Mouse (Mus musculus) lung, adult 18-20 months (tissue): ENCODE data around the gene Dido1.
"Not testable (repeated sequence)": the region's sequence is repeated elsewhere in the genome, so short reads cannot be mapped to it uniquely, and the experiment has no call there.

Experiments used
- DNase-seq, 2 experiments: peaks; one replicate each; pipeline ENCODE4 v3.0.0; 2022; ENCODE audit warnings: mixed read lengths in 2 of 2

The Dido1 gene

GRCm38 (mm10) chr2:180723865-180724264 is 14.1 kb upstream of the Dido1 start:
- DNase-seq = no peak

DNA sequence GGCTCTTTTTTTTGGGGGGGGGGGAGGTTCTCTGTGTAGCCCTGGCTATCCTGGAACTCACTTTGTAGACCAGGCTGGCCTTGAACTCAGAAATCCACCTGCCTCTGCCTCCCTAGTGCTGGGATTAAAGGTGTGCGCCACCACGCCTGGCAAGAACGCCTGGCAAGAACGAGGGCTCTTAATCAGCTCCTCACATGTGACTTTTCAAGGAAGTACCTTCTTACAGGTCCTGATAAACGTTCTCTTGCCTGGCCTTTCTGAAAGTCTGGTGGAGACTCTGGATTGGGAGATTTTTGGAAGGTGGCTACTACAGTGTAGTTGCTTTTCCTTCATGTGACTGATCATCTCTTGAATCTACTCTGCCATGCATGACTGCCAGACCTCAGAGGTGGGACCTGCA is 12.9 kb upstream of the Dido1 start:
- not testable (repeated sequence) for DNase-seq

- DNase-seq = no peak
Measured at GRCm38 (mm10) chr2:180712037-180712689, 2.4 kb upstream of the Dido1 start.

DNA sequence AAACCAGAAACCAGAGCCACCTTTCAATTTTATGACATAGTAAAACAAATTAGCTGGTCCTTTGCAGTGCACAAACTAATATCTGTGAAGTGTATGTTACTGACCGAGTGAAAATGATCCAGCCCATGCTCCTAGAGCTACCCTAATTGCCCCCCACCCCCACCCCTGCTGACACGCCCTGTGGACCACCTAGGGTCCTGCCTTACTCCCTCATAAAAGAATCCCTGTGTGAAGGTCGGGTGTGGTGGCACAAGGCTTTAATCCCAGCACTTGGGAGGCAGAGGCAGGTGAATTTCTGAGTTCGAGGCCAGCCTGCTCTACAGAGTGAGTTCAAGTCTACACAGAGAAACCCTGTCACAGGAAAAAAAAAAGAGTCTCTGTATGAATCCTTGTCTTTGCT is 1.7 kb upstream of the Dido1 start:
- DNase-seq = no peak

DNA sequence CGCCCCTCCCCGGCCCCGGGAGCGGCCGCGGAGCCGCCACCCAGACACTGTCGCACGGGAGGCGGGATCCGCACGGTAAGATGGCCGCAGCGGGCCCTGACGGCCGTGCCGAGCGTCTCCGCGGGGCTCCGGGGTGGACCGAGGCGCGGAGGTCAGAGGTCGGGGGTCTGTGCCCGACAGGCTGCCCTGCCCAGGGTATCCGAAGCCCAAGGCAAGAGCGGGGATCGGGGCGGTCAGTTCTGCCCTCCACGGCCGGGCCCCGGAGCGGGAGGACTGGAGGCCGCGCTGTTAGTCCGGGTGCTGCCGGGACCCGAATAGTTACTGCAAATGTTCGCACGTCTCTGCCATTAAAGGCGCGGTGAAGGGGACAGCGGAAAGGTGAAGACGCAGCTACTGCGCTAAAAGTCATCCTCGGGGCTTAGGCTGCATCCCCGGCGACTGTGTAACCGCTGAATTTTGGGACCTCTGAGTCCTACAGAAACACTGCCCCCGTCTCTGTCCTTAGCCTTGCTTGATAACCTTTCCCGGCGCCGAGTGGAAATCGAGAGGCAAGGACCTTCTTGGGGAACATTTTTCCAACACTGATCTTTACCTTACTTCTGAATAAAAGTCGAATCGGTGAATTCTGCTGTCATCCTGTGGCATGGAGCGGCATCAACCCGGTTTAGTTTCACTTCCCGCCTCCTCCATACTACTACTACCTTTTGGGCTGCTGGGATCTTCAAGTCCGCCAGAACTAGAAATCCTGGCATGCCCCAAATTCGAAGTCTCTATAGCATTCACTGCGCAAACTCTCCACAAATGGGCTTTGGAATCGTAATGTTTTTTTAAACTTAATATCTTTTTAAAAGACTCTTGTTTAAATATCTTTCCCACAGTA is 717 bp upstream of the Dido1 start:
- no peak for DNase-seq

GRCm38 (mm10) chr2:180709023-180709922 is 526 bp downstream of the Dido1 start:
- DNase-seq = no peak

- DNase-seq = no peak
Measured at GRCm38 (mm10) chr2:180705975-180706374, 3.8 kb downstream of the Dido1 start.

DNA sequence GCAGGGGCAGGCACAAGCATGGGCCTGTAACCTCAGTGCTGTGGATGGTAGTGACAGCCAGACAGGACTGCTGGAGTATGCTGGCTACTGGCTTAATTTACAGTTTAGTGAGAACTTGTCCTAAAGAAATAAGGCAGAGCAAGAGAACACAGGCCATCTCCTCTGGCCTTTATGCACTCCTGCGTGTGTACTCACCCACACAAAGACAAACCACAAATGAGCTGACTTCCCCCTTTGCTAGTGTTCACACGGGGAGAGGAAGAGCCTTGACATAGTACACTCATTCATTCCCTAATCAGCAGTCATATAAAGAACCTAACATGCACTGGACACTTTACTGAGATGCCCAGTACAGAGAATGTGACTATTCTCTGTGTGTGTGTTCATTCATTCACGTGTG is 4.7 kb downstream of the Dido1 start:
- DNase-seq = no peak

DNA sequence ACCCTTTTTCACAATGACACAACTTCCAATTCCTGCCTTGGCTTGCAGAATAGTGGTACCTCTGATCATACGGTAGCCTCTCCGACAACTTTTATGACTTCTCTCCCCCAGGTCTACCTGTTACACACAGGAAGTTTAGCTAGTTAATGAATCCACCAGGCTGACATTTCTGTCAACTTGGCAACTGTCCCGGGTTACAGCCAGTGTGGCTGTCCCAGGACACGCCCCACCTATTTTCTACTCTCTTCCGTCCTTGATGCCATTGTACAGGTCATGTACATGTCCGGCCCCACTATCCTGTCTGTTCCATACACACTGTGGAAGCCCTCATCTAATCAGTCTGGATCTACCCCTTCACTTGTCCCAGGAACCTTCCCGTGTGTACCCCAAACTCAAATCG is 5.2 kb downstream of the Dido1 start:
- no peak for DNase-seq

DNA sequence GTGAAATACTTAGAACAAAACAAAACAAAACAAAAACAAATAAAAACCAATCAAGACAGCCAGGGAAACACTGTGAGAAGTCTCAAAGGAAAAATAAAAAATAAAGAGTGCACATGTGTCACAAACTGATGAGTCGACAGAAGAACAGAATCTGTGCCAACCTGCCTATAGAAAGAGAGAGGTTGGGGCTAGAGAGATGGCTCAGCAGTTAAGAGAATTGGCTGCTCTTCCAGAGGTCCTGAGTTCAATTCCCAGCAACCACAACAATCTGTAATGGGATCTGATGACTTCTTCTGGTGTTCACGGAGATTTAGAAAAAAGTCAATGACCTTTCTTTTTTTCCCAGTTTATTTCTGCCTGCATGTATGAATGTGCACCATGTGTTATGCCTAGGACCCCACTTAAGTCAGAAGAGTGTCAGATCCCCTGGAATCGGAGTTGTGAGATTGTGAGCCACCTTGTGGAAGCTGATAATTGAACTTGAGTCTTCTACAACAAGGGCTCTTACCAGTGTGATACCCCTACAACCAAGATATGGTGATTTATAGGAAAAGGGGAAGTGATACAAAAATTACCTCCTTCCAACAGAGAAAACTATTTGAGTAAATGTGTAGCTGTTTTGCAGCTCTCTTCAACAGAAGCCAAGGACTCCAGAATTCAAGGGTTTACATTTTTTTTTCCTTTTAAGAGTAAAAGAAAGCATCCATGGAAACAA is 6.0 kb downstream of the Dido1 start:
- no peak for DNase-seq

DNA sequence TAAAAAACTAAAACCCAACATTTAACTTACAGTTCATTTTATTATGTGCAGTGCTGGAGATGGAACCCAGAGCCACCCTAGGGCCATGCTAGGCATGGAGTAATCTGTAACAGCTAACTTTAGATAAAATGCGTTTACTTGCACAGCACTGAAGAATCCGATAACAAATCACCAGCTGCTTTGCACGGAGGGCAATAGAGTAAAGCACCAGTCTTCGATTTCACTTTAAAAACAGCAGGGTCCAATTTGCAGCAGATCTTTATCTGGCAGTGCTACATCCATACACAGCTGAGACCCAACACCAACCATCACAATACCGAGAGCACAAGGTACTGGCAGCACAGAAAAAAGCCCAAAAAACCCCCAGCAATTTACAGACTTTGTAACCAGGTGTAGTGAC is 6.6 kb downstream of the Dido1 start:
- DNase-seq = no peak

- no peak for DNase-seq
Measured at GRCm38 (mm10) chr2:180702701-180703149, 7.1 kb downstream of the Dido1 start.

- DNase-seq = peak; percentile 90 to 93
Measured at GRCm38 (mm10) chr2:180701767-180702621, 7.8 kb downstream of the Dido1 start.

DNA sequence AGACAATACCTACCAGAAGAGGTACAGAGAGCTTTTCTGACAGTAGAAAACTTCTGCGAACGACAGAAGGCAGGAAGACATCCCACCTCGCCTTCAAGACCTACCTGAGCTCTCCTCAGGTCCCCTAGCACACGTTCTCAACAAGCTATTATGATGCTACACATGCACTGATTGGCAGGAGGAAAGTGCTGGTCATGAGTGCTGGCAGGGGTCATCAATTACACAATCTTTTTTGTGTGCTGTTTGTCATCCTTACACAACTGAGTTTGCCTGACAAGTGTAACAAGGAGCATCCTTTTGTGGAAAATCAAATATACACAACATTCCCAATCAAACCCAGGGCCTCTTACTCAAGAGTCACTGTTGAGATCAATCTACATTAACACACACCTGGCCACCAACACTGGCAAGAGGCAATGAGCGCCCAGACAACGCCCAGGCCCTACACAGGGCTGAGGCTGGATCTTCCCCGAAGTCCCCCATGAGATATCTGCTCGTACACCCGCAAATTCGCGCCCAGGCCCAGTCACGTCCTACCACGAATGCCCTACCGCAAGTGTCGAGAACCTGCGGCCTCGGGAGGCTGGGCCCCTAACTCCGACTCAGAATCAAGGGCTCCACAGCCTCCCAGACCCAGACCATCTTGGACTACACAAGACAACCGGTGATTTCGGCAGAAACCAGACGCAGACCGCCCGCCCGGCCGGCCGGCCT is 8.6 kb downstream of the Dido1 start:
- no peak for DNase-seq

DNA sequence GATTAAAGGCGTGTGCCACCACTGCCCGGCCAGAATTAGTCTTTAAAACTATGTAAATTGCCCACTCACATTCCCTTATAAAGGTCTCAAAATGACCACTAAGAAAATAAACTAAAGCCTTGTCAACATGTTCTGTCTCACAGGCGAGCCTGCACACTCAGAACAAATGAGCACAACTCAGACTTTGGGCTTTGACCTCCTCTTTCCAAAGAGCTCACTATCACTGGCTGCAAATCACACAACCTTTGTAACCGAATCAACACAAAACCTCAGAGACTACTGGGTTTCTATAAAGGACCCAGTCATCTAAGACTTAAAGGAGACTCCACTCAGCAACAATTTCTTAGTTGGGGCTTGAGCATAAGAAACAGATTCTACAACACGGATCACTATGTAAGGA is 9.3 kb downstream of the Dido1 start:
- no peak for DNase-seq

DNA sequence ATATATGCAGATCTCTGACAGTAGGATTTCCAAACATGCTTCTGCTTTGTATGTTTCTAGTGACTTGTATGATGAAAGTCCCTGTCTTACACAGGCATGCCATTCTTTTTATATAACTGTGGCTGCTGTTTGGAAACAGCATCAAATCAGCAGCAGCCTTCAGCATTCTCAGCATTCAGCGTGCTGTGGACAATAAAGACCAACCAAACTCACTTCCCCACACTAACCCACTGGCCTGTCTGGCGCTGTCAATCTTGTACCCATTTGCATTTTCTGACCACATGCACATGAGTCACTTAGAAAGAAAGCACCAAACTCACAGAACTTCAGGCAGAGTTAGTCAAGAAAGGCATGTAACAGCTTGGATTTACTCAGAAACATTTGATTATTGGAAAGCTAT is 14.6 kb downstream of the Dido1 start:
- DNase-seq = no peak

GRCm38 (mm10) chr2:180692630-180693029 is 17.2 kb downstream of the Dido1 start:
- peak; percentile 22 to 41 for DNase-seq

GRCm38 (mm10) chr2:180689841-180690240 is 20.0 kb downstream of the Dido1 start:
- no peak for DNase-seq

GRCm38 (mm10) chr2:180684031-180684430 is 25.8 kb downstream of the Dido1 start:
- no peak for DNase-seq

- no peak for DNase-seq
Measured at GRCm38 (mm10) chr2:180683524-180683923, 26.3 kb downstream of the Dido1 start.

DNA sequence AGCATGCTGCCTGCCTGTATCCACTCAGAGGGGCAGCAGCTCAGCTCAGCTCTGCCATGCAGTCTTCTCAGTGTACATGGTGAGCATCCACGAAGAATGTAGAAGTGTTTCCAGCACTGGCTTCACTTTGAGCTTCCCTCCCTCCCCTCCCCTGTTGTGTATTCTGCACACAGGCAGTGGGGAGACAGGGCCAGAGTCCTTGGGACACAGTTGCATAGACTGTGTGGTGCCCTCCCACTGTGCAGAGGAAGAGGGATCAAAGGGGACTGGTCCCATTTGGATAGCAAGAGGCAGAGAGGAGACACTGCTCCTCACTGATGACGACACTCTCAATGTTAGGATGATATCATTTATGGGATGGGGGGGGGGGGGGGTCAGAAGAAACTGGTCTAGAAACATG is 28.6 kb downstream of the Dido1 start:
- no peak for DNase-seq
